Mouse (Mus musculus): ENCODE measurements around the gene Scn2b.

DNA sequence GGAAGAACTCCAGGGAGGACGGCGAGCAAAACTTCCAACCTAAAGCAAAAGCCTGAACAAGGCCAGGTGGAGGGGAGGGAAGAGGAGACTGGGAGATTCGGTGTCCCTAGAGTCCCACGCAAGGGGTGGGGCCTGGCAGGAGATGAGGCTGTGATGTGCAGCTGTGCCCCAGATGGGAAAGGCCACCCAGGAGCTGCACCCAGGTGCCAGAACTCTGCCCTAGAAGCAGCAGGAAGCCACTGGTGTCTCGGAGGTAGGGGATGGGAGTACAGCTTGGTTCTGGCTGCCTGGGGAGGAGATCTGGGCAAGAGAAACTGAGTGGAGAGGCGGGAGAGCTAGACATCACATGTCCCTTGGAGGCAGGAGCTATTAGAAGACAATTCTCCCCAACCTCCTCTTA, 3.4 kb downstream of the Scn2b start:
- TF ChIP-seq CTCF (IDR thresholded peaks at IDR 0.05; ENCODE audit: low read depth), result no peak
- TF ChIP-seq EP300 (IDR thresholded peaks at IDR 0.05; ENCODE audit: low read depth), result no peak
